Mouse (Mus musculus) T-helper 17 cell (primary cell): Measurements from ENCODE around the gene Nrip2.

ENCODE experiments used
- in situ Hi-C, 2 experiments: fragments of 300-600 bp; cut with MboI, MseI; formaldehyde crosslinking; loops; 1 replicate in 1 of 2; 2 replicates in 1 of 2; pipeline ENCODE4 v1.15.1; 2025; ENCODE audit warnings: high pct_unique_total_duplicates in 2 of 2

The Nrip2 gene

GRCm38 (mm10) chr6:128435474-128435873, 36.4 kb downstream of the Nrip2 start:
- in situ Hi-C loops, result no loop called here

GRCm38 (mm10) chr6:128436356-128437005, 37.4 kb downstream of the Nrip2 start:
- in situ Hi-C loops, result no loop called here

- in situ Hi-C loops, result no loop called here
Measured at GRCm38 (mm10) chr6:128437288-128437687, 38.2 kb downstream of the Nrip2 start.

- in situ Hi-C loops, result no loop called here
Measured at GRCm38 (mm10) chr6:128437731-128438316, 38.7 kb downstream of the Nrip2 start.

- in situ Hi-C loops, result no loop called here
Measured at GRCm38 (mm10) chr6:128438317-128438870, 39.3 kb downstream of the Nrip2 start, which contains the start of gene Fkbp4. Gene Fkbp4 (minus strand): TSS chr6:128438677.

- in situ Hi-C loops, result no loop called here
Measured at GRCm38 (mm10) chr6:128438871-128439341, 39.8 kb downstream of the Nrip2 start.

- in situ Hi-C loops, result no loop called here
Measured at GRCm38 (mm10) chr6:128440238-128440637, 41.1 kb downstream of the Nrip2 start.

- in situ Hi-C loops, result no loop called here
Measured at GRCm38 (mm10) chr6:128445761-128446535, 46.9 kb downstream of the Nrip2 start.

GRCm38 (mm10) chr6:128447063-128447462, 48.0 kb downstream of the Nrip2 start:
- in situ Hi-C loops, result no loop called here

- in situ Hi-C loops, result no loop called here
Measured at GRCm38 (mm10) chr6:128455835-128456605, 56.9 kb downstream of the Nrip2 start.

GRCm38 (mm10) chr6:128457186-128457585, 58.1 kb downstream of the Nrip2 start:
- in situ Hi-C loops, result no loop called here

- in situ Hi-C loops, result no loop called here
Measured at GRCm38 (mm10) chr6:128460321-128460720, 61.2 kb downstream of the Nrip2 start.

- in situ Hi-C loops, result no loop called here
Measured at GRCm38 (mm10) chr6:128460729-128461503, 61.8 kb downstream of the Nrip2 start.

- in situ Hi-C loops, result no loop called here
Measured at GRCm38 (mm10) chr6:128461606-128462005, 62.5 kb downstream of the Nrip2 start.

GRCm38 (mm10) chr6:128464996-128465395, 65.9 kb downstream of the Nrip2 start:
- in situ Hi-C loops, result no loop called here
